ENCODE assay signal across 8 mouse cellular contexts in the genomic region with DNA sequence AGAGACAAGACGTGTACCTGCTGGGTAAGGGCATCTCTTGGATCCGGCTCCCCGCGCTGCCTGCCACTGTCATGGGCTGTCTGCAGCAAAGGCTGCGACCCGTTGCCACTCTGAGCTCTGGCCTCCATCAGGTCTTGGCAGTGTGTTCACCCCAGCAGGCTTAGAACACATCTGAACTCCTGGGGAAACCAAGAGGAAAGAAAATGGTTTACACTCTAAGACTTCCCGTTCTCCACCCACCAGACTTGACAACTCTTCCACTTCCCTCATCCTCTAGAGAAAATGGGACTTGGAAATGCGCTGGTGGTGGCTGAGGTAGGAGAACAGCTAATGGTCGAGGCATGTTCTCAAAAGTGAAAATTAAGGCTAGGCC. TPM values are rescaled to one million over a fixed set of nuclear protein-coding genes. Genes with fewer than 3 reads are reported as not detected.
DNase-seq lines count a peak whose midpoint lies in the region; ATAC-seq and TF ChIP-seq lines count a peak whose summit lies in the region.

No protein-coding gene starts in this region.

- H3K4me3 ChIP-seq in heart, embryonic 12.5 days: peak overlapping the region; percentile 99
- peak overlapping the region; percentile 77 for H3K4me3 ChIP-seq in midbrain, embryonic 11.5 days (ENCODE audit: low read depth, low read length)
- no peak overlapping the region for H3K4me3 ChIP-seq in thymus, adult 2 months (ENCODE audit: control insufficient read depth, insufficient read depth, low read length)

- TF ChIP-seq CTCF in thymus, adult 2 months (IDR thresholded peaks at IDR 0.05; ENCODE audit: borderline replicate concordance, control insufficient read depth, extremely low read depth, insufficient read depth, low read length, poor library complexity): no peak

- 20% methylated on average over 9 of the region's 9 CpGs for WGBS in heart, embryonic 12.5 days
- 18% methylated on average over 9 of the region's 9 CpGs for WGBS in midbrain, embryonic 11.5 days
- 69% methylated on average over 9 of the region's 9 CpGs for WGBS in thymus, adult 2 months

- no peaks in the 10 kb centered on the region for H3K27me3 ChIP-seq in heart, embryonic 12.5 days (replicated peaks)
- peaks cover 8% of the 10 kb centered on the region for H3K27me3 ChIP-seq in midbrain, embryonic 11.5 days (ENCODE audit: control insufficient read depth, insufficient read depth, low read length)
- peaks cover 10% of the 10 kb centered on the region; the same call in 1 of the 2 replicates for H3K27me3 ChIP-seq in thymus, adult 2 months (ENCODE audit: control insufficient read depth, insufficient read depth, low read length)

- H3K4me2 ChIP-seq in heart, embryonic 12.5 days: peak overlapping the region; percentile 91
- peak overlapping the region; percentile 90 for H3K4me2 ChIP-seq in midbrain, embryonic 11.5 days

- peak; percentile 52 to 56 for DNase-seq in adrenal gland, postnatal 36 days
- no peak for DNase-seq in adrenal gland, adult 8-10 months
- DNase-seq in right cerebral cortex, adult 2 months (ENCODE audit: low spot score in 2 of 2): peak; percentile 41 to 50
- DNase-seq in right cerebral cortex, adult 18-20 months: no peak
- DNase-seq in kidney, postnatal 14 days: peak; percentile 34
- peak; percentile 92 for DNase-seq in midbrain, embryonic 11.5 days (ENCODE audit: low spot score, missing footprints)
- DNase-seq in thymus, adult 2 months: no peak

- H3K4me1 ChIP-seq in heart, embryonic 12.5 days (replicated peaks): peaks cover 25% of the 10 kb centered on the region
- peaks cover 11% of the 10 kb centered on the region; the same call in 1 of the 2 replicates for H3K4me1 ChIP-seq in midbrain, embryonic 11.5 days (ENCODE audit: control insufficient read depth, insufficient read depth, low read length)
- peaks cover 15% of the 10 kb centered on the region for H3K4me1 ChIP-seq in thymus, adult 2 months (replicated peaks; ENCODE audit: control insufficient read depth, insufficient read depth, low read length)

- H3K9me3 ChIP-seq in heart, embryonic 12.5 days (replicated peaks): no peaks in the 10 kb centered on the region
- no peaks in the 10 kb centered on the region for H3K9me3 ChIP-seq in midbrain, embryonic 11.5 days (ENCODE audit: control insufficient read depth, low read length)

- H3K9ac ChIP-seq in heart, embryonic 12.5 days: peak overlapping the region; percentile 90
- H3K9ac ChIP-seq in midbrain, embryonic 11.5 days (ENCODE audit: low read length): peak overlapping the region; percentile 89

- peaks cover 20% of the 10 kb centered on the region for H3K36me3 ChIP-seq in heart, embryonic 12.5 days
- no peaks in the 10 kb centered on the region for H3K36me3 ChIP-seq in midbrain, embryonic 11.5 days (ENCODE audit: control insufficient read depth, insufficient read depth, low read length)
- H3K36me3 ChIP-seq in thymus, adult 2 months (ENCODE audit: control insufficient read depth, insufficient read depth, low read length): no peaks in the 10 kb centered on the region

- no peak for TF ChIP-seq POLR2A in thymus, adult 2 months (IDR thresholded peaks at IDR 0.05; ENCODE audit: control insufficient read depth, extremely low read depth, insufficient read depth, low read length, poor library complexity)

- ATAC-seq in heart, embryonic 12.5 days (ENCODE audit: insufficient number of reproducible peaks, low FRiP score): no peak
- ATAC-seq in midbrain, embryonic 11.5 days (ENCODE audit: low FRiP score): no peak

- peak overlapping the region; percentile 82 for H3K27ac ChIP-seq in heart, embryonic 12.5 days (ENCODE audit: poor library complexity, severe bottlenecking)
- H3K27ac ChIP-seq in midbrain, embryonic 11.5 days (ENCODE audit: low read depth, low read length): no peak overlapping the region
- no peak overlapping the region for H3K27ac ChIP-seq in thymus, adult 2 months (ENCODE audit: control insufficient read depth, insufficient read depth, low read length)

RNA-seq across cellular contexts. Expression of a gene that starts 3.0 kb away (rescaled TPM):
- total RNA-seq in adrenal gland, postnatal 36 days (2021): 10 to 100 TPM; 38.1 to 38.6 TPM
- 10 to 100 TPM; 24.5 to 35.3 (median 33.9) TPM for total RNA-seq in adrenal gland, adult 8-10 months (2022)
- polyA plus RNA-seq in heart, embryonic 12.5 days (2016; fragmentation: Nextera tagmentation; extraction: Ambion mirVana): 61.1 and 61.8 TPM in 2 replicates
- polyA plus RNA-seq in midbrain, embryonic 11.5 days (2014; fragmentation: Nextera tagmentation; extraction: Ambion mirVana): 27.0 and 28.0 TPM in 2 replicates
- polyA plus RNA-seq in thymus, adult 2 months (2012; rRNA removed): 5.9 and 7.3 TPM in 2 replicates

Comparison
In these comparisons a context has a peak if more than half of its experiments do, and no peak if none do; other contexts are left out.
1. DNase-seq: peak in adrenal gland, postnatal 36 days (2 of 2), right cerebral cortex, adult 2 months (2 of 2), kidney, postnatal 14 days (single experiment) and midbrain, embryonic 11.5 days (single experiment); none in adrenal gland, adult 8-10 months (single experiment), right cerebral cortex, adult 18-20 months (single experiment) and thymus, adult 2 months (single experiment).